Mouse (Mus musculus): ENCODE measurements around the gene Gm21637. TPM values are rescaled to one million over a fixed set of nuclear protein-coding genes. Genes with fewer than 3 reads are reported as not detected.

The Gm21637 gene
- not detected for polyA plus RNA-seq (2015; fragmentation: Illumina TruSeq; extraction: RNeasy Lipid Tissue Mini Kit (QIAGEN cat#74804); ENCODE audit: insufficient read depth, low read depth, low replicate concordance)

DNA sequence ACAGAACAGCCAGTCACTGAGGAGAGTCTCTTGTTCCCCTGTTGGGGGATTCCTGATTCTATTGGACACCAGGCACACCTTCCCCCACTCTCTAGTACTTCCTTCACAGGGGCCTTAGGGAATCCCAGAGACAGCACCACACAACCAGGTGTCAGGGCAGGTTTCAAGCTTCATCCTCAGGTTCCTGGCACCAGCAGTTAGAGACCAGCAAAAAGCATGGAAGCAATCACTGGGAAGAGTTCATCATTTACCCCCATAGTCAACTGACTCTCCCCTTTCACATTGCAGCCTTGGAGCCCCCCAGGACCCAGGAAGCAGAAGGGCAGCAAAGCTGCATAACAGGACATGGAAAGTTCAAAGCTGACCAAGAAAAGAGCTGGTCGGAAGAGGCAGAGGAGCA lies at the start of gene Gm21637:
Gene Gm21637, plus strand, starts transcription at position 301 of the 400 bp plus-strand sequence.

Other genes with a start within 250 kb of the Gm21637 start
- not detected for gene Btbd35f25, start 244.9 kb upstream of the Gm21637 start, polyA plus RNA-seq (2015; fragmentation: Illumina TruSeq; extraction: RNeasy Lipid Tissue Mini Kit (QIAGEN cat#74804); ENCODE audit: insufficient read depth, low read depth, low replicate concordance)
- not detected for gene Btbd35f22, start 85.8 kb downstream of the Gm21637 start, polyA plus RNA-seq (2015; fragmentation: Illumina TruSeq; extraction: RNeasy Lipid Tissue Mini Kit (QIAGEN cat#74804); ENCODE audit: insufficient read depth, low read depth, low replicate concordance)

Measured in pancreas, adult 10 weeks (tissue).